Mouse (Mus musculus): ENCODE measurements around the gene 1110017D15Rik. TPM values are rescaled to one million over a fixed set of nuclear protein-coding genes. Genes with fewer than 3 reads are reported as not detected.

1110017D15Rik gene
- polyA plus RNA-seq, 1 experiment from 2014 or later = 6.4 TPM

- no peak overlapping the region for H3K27ac ChIP-seq (replicated peaks; ENCODE audit: low read depth, low read length)
- no peak overlapping the region for H3K4me2 ChIP-seq (ENCODE audit: low read depth, low read length)
- ATAC-seq (replicated peaks; ENCODE audit: insufficient number of reproducible peaks, low FRiP score, low TSS enrichment, low read depth) (no peak), DNase-seq (ENCODE audit: low spot score) (no peak)
- no peaks in the 10 kb centered on the region for H3K4me1 ChIP-seq (ENCODE audit: control insufficient read depth, insufficient read depth, low read length)
- 80% methylated on average over 1 of the region's 1 CpGs for WGBS
- H3K9me3 ChIP-seq (replicated peaks; ENCODE audit: control insufficient read depth, low read length) = no peaks in the 10 kb centered on the region
- H3K9ac ChIP-seq (replicated peaks; ENCODE audit: low read length) = no peak overlapping the region
- no peaks in the 10 kb centered on the region for H3K27me3 ChIP-seq (ENCODE audit: control insufficient read depth, insufficient read depth, low read length)
- H3K36me3 ChIP-seq (replicated peaks; ENCODE audit: control insufficient read depth, insufficient read depth, low read depth, low read length) = no peaks in the 10 kb centered on the region
- no peak overlapping the region for H3K4me3 ChIP-seq (ENCODE audit: low read depth, low read length)
Observed at GRCm38 (mm10) chr4:41547086-41547485, 30.0 kb upstream of the 1110017D15Rik start.

GRCm38 (mm10) chr4:41545985-41546384 is 28.9 kb upstream of the 1110017D15Rik start:
- ATAC-seq (replicated peaks; ENCODE audit: insufficient number of reproducible peaks, low FRiP score, low TSS enrichment, low read depth) = no peak
- no peaks in the 10 kb centered on the region for H3K27me3 ChIP-seq (ENCODE audit: control insufficient read depth, insufficient read depth, low read length)
- H3K36me3 ChIP-seq (replicated peaks; ENCODE audit: control insufficient read depth, insufficient read depth, low read depth, low read length) = no peaks in the 10 kb centered on the region
- H3K4me1 ChIP-seq (ENCODE audit: control insufficient read depth, insufficient read depth, low read length) = no peaks in the 10 kb centered on the region
- H3K9ac ChIP-seq (replicated peaks; ENCODE audit: low read length) = no peak overlapping the region
- no peak overlapping the region for H3K27ac ChIP-seq (replicated peaks; ENCODE audit: low read depth, low read length)
- H3K4me2 ChIP-seq (ENCODE audit: low read depth, low read length) = no peak overlapping the region
- peak; percentile 75 for DNase-seq (ENCODE audit: low spot score)
- no peaks in the 10 kb centered on the region for H3K9me3 ChIP-seq (replicated peaks; ENCODE audit: control insufficient read depth, low read length)
- 18% methylated on average over 8 of the region's 8 CpGs for WGBS
- no peak overlapping the region for H3K4me3 ChIP-seq (ENCODE audit: low read depth, low read length)

GRCm38 (mm10) chr4:41542136-41542535 is 25.0 kb upstream of the 1110017D15Rik start:
- ATAC-seq (replicated peaks; ENCODE audit: insufficient number of reproducible peaks, low FRiP score, low TSS enrichment, low read depth) = no peak
- no peak overlapping the region for H3K27ac ChIP-seq (replicated peaks; ENCODE audit: low read depth, low read length)

DNA sequence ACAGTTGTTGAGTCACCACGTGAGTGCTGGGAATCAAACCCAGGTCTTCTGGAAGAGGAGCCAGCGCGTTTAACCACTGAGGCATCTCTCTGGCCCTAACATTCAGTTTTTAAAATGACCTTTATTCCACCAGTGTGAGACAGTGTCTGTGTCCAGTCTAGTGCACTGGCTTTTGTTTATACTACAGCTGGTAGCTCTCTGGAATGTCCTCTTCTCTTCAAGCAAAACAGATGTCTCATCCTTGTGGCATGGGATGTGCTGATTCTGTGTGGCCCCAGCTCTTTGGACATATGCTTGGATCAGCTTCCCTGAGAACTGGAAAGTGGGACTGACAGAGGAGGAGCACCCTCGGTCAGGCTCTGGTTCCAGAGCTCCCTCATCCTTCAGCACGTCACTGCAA is 17.7 kb upstream of the 1110017D15Rik start:
- Histone ChIP-seq H3K4me3 (ENCODE audit: low read depth, low read length) (no peak overlapping the region), H3K4me2 (ENCODE audit: low read depth, low read length) (no peak overlapping the region), H3K36me3 (replicated peaks; ENCODE audit: control insufficient read depth, insufficient read depth, low read depth, low read length) (no peaks in the 10 kb centered on the region), H3K9me3 (replicated peaks; ENCODE audit: control insufficient read depth, low read length) (no peaks in the 10 kb centered on the region), H3K4me1 (ENCODE audit: control insufficient read depth, insufficient read depth, low read length) (no peaks in the 10 kb centered on the region), H3K9ac (replicated peaks; ENCODE audit: low read length) (no peak overlapping the region), H3K27me3 (ENCODE audit: control insufficient read depth, insufficient read depth, low read length) (no peaks in the 10 kb centered on the region), H3K27ac (replicated peaks; ENCODE audit: low read depth, low read length) (no peak overlapping the region)
- DNase-seq (ENCODE audit: low spot score) (no peak), ATAC-seq (replicated peaks; ENCODE audit: insufficient number of reproducible peaks, low FRiP score, low TSS enrichment, low read depth) (no peak)
- 75% methylated on average over 5 of the region's 5 CpGs for WGBS

More at GRCm38 (mm10) chr4:41542136-41542535, 25.0 kb upstream of the 1110017D15Rik start:
- Histone ChIP-seq H3K27me3 (ENCODE audit: control insufficient read depth, insufficient read depth, low read length) (no peaks in the 10 kb centered on the region), H3K4me2 (ENCODE audit: low read depth, low read length) (no peak overlapping the region), H3K4me3 (ENCODE audit: low read depth, low read length) (no peak overlapping the region), H3K9ac (replicated peaks; ENCODE audit: low read length) (no peak overlapping the region), H3K9me3 (replicated peaks; ENCODE audit: control insufficient read depth, low read length) (no peaks in the 10 kb centered on the region), H3K4me1 (ENCODE audit: control insufficient read depth, insufficient read depth, low read length) (no peaks in the 10 kb centered on the region), H3K36me3 (replicated peaks; ENCODE audit: control insufficient read depth, insufficient read depth, low read depth, low read length) (no peaks in the 10 kb centered on the region)
- DNase-seq (ENCODE audit: low spot score) = no peak
- 64% methylated on average over 8 of the region's 8 CpGs for WGBS

GRCm38 (mm10) chr4:41532420-41532819 is 15.3 kb upstream of the 1110017D15Rik start:
- Histone ChIP-seq H3K4me2 (ENCODE audit: low read depth, low read length) (no peak overlapping the region), H3K9me3 (replicated peaks; ENCODE audit: control insufficient read depth, low read length) (no peaks in the 10 kb centered on the region), H3K27ac (replicated peaks; ENCODE audit: low read depth, low read length) (no peak overlapping the region), H3K27me3 (ENCODE audit: control insufficient read depth, insufficient read depth, low read length) (no peaks in the 10 kb centered on the region), H3K36me3 (replicated peaks; ENCODE audit: control insufficient read depth, insufficient read depth, low read depth, low read length) (no peaks in the 10 kb centered on the region), H3K9ac (replicated peaks; ENCODE audit: low read length) (no peak overlapping the region), H3K4me1 (ENCODE audit: control insufficient read depth, insufficient read depth, low read length) (no peaks in the 10 kb centered on the region), H3K4me3 (ENCODE audit: low read depth, low read length) (no peak overlapping the region)
- peak; percentile 80 for DNase-seq (ENCODE audit: low spot score)
- no peak for ATAC-seq (replicated peaks; ENCODE audit: insufficient number of reproducible peaks, low FRiP score, low TSS enrichment, low read depth)
- WGBS = 19% methylated on average over 6 of the region's 6 CpGs

GRCm38 (mm10) chr4:41527996-41528395 is 10.9 kb upstream of the 1110017D15Rik start:
- H3K9me3 ChIP-seq (replicated peaks; ENCODE audit: control insufficient read depth, low read length) = no peaks in the 10 kb centered on the region
- H3K4me1 ChIP-seq (ENCODE audit: control insufficient read depth, insufficient read depth, low read length) = no peaks in the 10 kb centered on the region
- WGBS = 44% methylated on average over 8 of the region's 8 CpGs
- no peak overlapping the region for H3K27ac ChIP-seq (replicated peaks; ENCODE audit: low read depth, low read length)
- H3K4me2 ChIP-seq (ENCODE audit: low read depth, low read length) = no peak overlapping the region
- H3K9ac ChIP-seq (replicated peaks; ENCODE audit: low read length) = no peak overlapping the region
- DNase-seq (ENCODE audit: low spot score) (no peak), ATAC-seq (replicated peaks; ENCODE audit: insufficient number of reproducible peaks, low FRiP score, low TSS enrichment, low read depth) (no peak)
- no peaks in the 10 kb centered on the region for H3K36me3 ChIP-seq (replicated peaks; ENCODE audit: control insufficient read depth, insufficient read depth, low read depth, low read length)
- no peak overlapping the region for H3K4me3 ChIP-seq (ENCODE audit: low read depth, low read length)
- H3K27me3 ChIP-seq (ENCODE audit: control insufficient read depth, insufficient read depth, low read length) = no peaks in the 10 kb centered on the region

GRCm38 (mm10) chr4:41527076-41527475 is 9.9 kb upstream of the 1110017D15Rik start:
- ATAC-seq (replicated peaks; ENCODE audit: insufficient number of reproducible peaks, low FRiP score, low TSS enrichment, low read depth) (no peak), DNase-seq (ENCODE audit: low spot score) (no peak)
- Histone ChIP-seq H3K27me3 (ENCODE audit: control insufficient read depth, insufficient read depth, low read length) (no peaks in the 10 kb centered on the region), H3K36me3 (replicated peaks; ENCODE audit: control insufficient read depth, insufficient read depth, low read depth, low read length) (no peaks in the 10 kb centered on the region), H3K27ac (replicated peaks; ENCODE audit: low read depth, low read length) (no peak overlapping the region), H3K9me3 (replicated peaks; ENCODE audit: control insufficient read depth, low read length) (no peaks in the 10 kb centered on the region), H3K4me3 (ENCODE audit: low read depth, low read length) (no peak overlapping the region), H3K9ac (replicated peaks; ENCODE audit: low read length) (no peak overlapping the region), H3K4me1 (ENCODE audit: control insufficient read depth, insufficient read depth, low read length) (no peaks in the 10 kb centered on the region), H3K4me2 (ENCODE audit: low read depth, low read length) (no peak overlapping the region)
- WGBS = 39% methylated on average over 13 of the region's 13 CpGs

GRCm38 (mm10) chr4:41526553-41526952 is 9.4 kb upstream of the 1110017D15Rik start:
- Histone ChIP-seq H3K9ac (replicated peaks; ENCODE audit: low read length) (no peak overlapping the region), H3K9me3 (replicated peaks; ENCODE audit: control insufficient read depth, low read length) (no peaks in the 10 kb centered on the region), H3K4me3 (ENCODE audit: low read depth, low read length) (no peak overlapping the region), H3K27ac (replicated peaks; ENCODE audit: low read depth, low read length) (no peak overlapping the region), H3K27me3 (ENCODE audit: control insufficient read depth, insufficient read depth, low read length) (no peaks in the 10 kb centered on the region), H3K4me1 (ENCODE audit: control insufficient read depth, insufficient read depth, low read length) (no peaks in the 10 kb centered on the region), H3K36me3 (replicated peaks; ENCODE audit: control insufficient read depth, insufficient read depth, low read depth, low read length) (no peaks in the 10 kb centered on the region), H3K4me2 (ENCODE audit: low read depth, low read length) (no peak overlapping the region)
- ATAC-seq (replicated peaks; ENCODE audit: insufficient number of reproducible peaks, low FRiP score, low TSS enrichment, low read depth) (no peak), DNase-seq (ENCODE audit: low spot score) (no peak)
- 60% methylated on average over 7 of the region's 7 CpGs for WGBS
